In genomic region chr1:129146395-129147094, GRCm38 (mm10) we compare ENCODE assay signal across 26 mouse cellular contexts.
DNase-seq lines count a peak whose midpoint lies in the region; ATAC-seq lines count a peak whose summit lies in the region.
"Had no signal": no experiment of that assay in that cellular context is flagged by ENCODE, and none has a peak within 500 bp of the region (broad histone marks: within the 10 kb centered on the region; RNA-seq: fewer than 3 reads in every experiment).

No protein-coding gene starts in this region.

- no peak for ATAC-seq in forebrain, embryonic 16.5 days
- ATAC-seq: forebrain, postnatal 0 days; liver, postnatal 0 days; lung, postnatal 0 days; midbrain, embryonic 16.5 days had no signal

- H3K4me2 ChIP-seq in forebrain, embryonic 16.5 days (ENCODE audit: low read length) = no peak overlapping the region
- H3K4me2 ChIP-seq: heart, embryonic 15.5 days; hindbrain, embryonic 13.5 days; neural tube, embryonic 13.5 days; stomach, embryonic 15.5 days had no signal

- no peak overlapping the region for H3K9ac ChIP-seq in forebrain, embryonic 16.5 days (replicated peaks; ENCODE audit: low read depth, low read length)
- H3K9ac ChIP-seq: forebrain, postnatal 0 days; heart, embryonic 15.5 days; hindbrain, embryonic 13.5 days; liver, postnatal 0 days; neural tube, embryonic 13.5 days; stomach, embryonic 15.5 days had no signal

- H3K36me3 ChIP-seq in forebrain, embryonic 16.5 days (ENCODE audit: control insufficient read depth, insufficient read depth) = no peaks in the 10 kb centered on the region
- H3K36me3 ChIP-seq: heart, embryonic 15.5 days; hindbrain, embryonic 13.5 days; midbrain, embryonic 10.5 days; neural tube, embryonic 13.5 days; stomach, embryonic 15.5 days had no signal

- H3K27ac ChIP-seq in forebrain, embryonic 16.5 days (ENCODE audit: low read length) = no peak overlapping the region
- H3K27ac ChIP-seq: heart, embryonic 15.5 days; hindbrain, embryonic 13.5 days; macrophage; midbrain, embryonic 10.5 days; neural tube, embryonic 13.5 days; stomach, embryonic 15.5 days had no signal

- no peaks in the 10 kb centered on the region for H3K9me3 ChIP-seq in forebrain, embryonic 16.5 days (ENCODE audit: control insufficient read depth, low read length)
- H3K9me3 ChIP-seq: heart, embryonic 15.5 days; hindbrain, embryonic 13.5 days; midbrain, embryonic 10.5 days; neural tube, embryonic 13.5 days; stomach, embryonic 15.5 days had no signal

- no peak overlapping the region for H3K4me3 ChIP-seq in forebrain, embryonic 16.5 days (replicated peaks; ENCODE audit: low read length)
- H3K4me3 ChIP-seq: heart, embryonic 15.5 days; hindbrain, embryonic 13.5 days; midbrain, embryonic 10.5 days; myocyte; neural tube, embryonic 13.5 days; stomach, embryonic 15.5 days had no signal

- 66% methylated on average over 4 of the region's 4 CpGs for WGBS in forebrain, embryonic 16.5 days

- no peaks in the 10 kb centered on the region; the same call in 1 of the 2 replicates for H3K4me1 ChIP-seq in forebrain, embryonic 16.5 days (replicated peaks; ENCODE audit: control insufficient read depth, insufficient read depth, low read length)
- H3K4me1 ChIP-seq: stomach, embryonic 15.5 days had no signal

- H3K27me3 ChIP-seq in forebrain, embryonic 16.5 days (replicated peaks; ENCODE audit: control insufficient read depth, insufficient read depth, low read length) = no peaks in the 10 kb centered on the region
- H3K27me3 ChIP-seq: heart, embryonic 15.5 days; hindbrain, embryonic 13.5 days; neural tube, embryonic 13.5 days; stomach, embryonic 15.5 days had no signal

- peak; percentile 4 for DNase-seq in kidney, adult 11 months
- DNase-seq in kidney, adult 18-20 months = no peak
- DNase-seq in kidney, adult 9 months = peak; percentile 13
- peak; percentile 17 for DNase-seq in kidney, postnatal 14 days
- no peak for DNase-seq in cerebellum, adult 18-20 months
- DNase-seq in ovary, adult 18-20 months (ENCODE audit: low spot score) = no peak
- DNase-seq: adrenal gland, adult 2 months; cerebellum, adult 2 months; cerebellum, postnatal 25 days; forebrain, postnatal 0 days; heart, postnatal 36 days; layer of hippocampus, adult 9-11 months; left cerebral cortex, postnatal 4 days; liver, postnatal 0 days; thymus, adult 18-20 months; thymus, postnatal 4 days had no signal

Comparison
In these comparisons a context has a peak if more than half of its experiments do, and no peak if none do; other contexts are left out.
1. DNase-seq: peak in kidney, adult 11 months (single experiment), kidney, adult 9 months (single experiment) and kidney, postnatal 14 days (single experiment); none in kidney, adult 18-20 months (single experiment), cerebellum, adult 18-20 months (0 of 2) and ovary, adult 18-20 months (single experiment).